Mouse (Mus musculus) Patski (cell line): ENCODE results near the gene Rnase2b. TPM values are rescaled to one million over a fixed set of nuclear protein-coding genes. Genes with fewer than 3 reads are reported as not detected.
"Not testable (repeated sequence)": the region's sequence is repeated elsewhere in the genome, so short reads cannot be mapped to it uniquely, and the experiment has no call there.

ENCODE experiments used
- ATAC-seq: fragments of 100-300 bp; one replicate; pipeline ENCODE4 v1.8.0; 2021
- CTCF ChIA-PET: fragments of 350-600 bp; sonication (Branson Sonifier 250); formaldehyde crosslinking; loops from one replicate; lab custom pipeline; 2022; ENCODE audit warnings: inconsistent platforms; lab: Charles Lee
- POLR2A ChIA-PET: fragments of 350-600 bp; sonication (Branson Sonifier 250); formaldehyde crosslinking; loops from one replicate; lab custom pipeline; 2022; ENCODE audit warnings: antibody characterized with exemption, inconsistent platforms; lab: Charles Lee
- DNase-seq: peaks from one replicate; pipeline ENCODE4 v3.0.0-alpha.2; 2011; ENCODE audit warnings: low read depth, low spot score
- H3K27me3 ChIP-seq: fragments of 371-371 bp; one replicate; pipeline ENCODE4 v1.5.1; 2021
- CTCF ChIP-seq: fragments of 100-300 bp; IDR thresholded peaks from one replicate; pipeline ENCODE4 v1.5.1; 2021
- in situ Hi-C: fragments of 300-500 bp; cut with MboI; formaldehyde crosslinking; loops from 3 replicates; pipeline ENCODE4 v1.11.1; 2018; ENCODE audit warnings: low pct_unique_long_range_greater_than_20kb, mixed read lengths
- polyA plus RNA-seq: library from polyadenylated mRNA; unstranded; gene quantifications from one replicate; pipeline ENCODE4 v1.2.3, GENCODE M21; 2021

The Rnase2b gene
- polyA plus RNA-seq, 1 experiment from 2014 or later = not detected

DNA sequence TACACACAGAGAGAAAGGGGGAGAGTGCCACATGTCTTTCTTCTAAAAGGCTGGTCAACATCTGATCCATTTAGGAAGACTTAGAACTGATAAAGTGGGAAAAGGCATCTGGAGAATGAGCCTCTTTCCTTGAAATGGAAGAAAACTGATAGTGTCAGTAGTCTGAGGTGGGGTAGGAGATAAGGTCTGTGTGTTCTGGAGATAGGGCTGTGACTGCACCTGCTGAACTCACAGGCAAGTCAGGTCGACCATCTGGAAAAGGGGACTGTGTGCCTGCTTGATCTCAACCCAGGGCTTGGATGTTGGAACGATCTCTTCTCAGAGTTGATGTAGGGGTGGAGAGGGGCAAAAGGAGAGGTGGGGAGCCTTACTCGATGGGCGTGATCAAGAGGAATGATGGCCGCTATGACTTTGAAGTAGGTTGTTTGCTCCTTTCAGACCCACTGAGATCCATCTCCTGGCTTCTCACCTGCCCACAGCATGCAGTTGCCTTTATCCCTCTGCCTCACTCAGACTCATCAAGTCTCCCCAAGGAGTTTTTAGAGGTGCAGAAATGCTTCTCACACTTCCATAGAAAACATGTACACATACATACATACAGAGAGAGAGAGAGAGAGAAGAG is 9.7 kb upstream of the Rnase2b start:
- no peak for ATAC-seq
- in situ Hi-C loops = no loop called here
- POLR2A ChIA-PET = no interaction called here

DNA sequence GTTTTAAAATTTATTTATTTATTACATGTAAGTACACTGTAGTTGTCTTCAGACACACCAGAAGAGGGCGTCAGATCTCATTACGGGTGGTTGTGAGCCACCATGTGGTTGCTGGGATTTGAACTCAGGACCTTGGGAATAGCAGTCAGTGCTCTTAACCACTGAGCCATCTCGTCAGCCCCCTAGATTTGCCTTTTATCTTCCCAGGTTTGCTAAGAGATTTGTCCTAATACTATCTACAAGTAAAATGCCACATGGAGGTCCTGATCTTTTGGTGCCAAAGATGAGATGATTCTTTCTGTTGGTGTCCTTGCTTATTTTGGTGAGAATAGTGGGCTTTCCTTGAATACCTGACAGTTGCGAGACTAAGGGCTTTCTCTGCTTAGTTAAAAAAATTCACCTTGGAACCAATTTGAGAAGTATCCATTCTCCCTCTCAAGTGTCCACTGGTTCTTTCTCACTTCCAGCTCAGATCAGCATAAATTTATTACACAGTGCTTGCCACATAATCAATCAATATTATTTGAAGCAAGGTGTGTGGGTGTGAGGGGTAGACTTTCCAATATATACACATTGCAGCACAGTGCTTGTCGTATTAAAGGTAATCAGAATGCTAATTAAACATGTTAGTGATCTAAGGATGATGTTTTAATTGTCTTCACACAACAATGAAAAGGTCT is 5.9 kb upstream of the Rnase2b start:
- H3K27me3 ChIP-seq = peaks cover 4% of the 10 kb centered on the region
- in situ Hi-C loops = no loop called here
- no peak for TF ChIP-seq CTCF
- ChIA-PET CTCF (no interaction called here), POLR2A (no interaction called here)
- DNase-seq = no peak
- ATAC-seq = no peak

More for the DNA sequence above, 9.7 kb upstream of the Rnase2b start:
- no peak for TF ChIP-seq CTCF
- no peak for DNase-seq
- H3K27me3 ChIP-seq = peaks cover 4% of the 10 kb centered on the region
- CTCF ChIA-PET = no interaction called here

DNA sequence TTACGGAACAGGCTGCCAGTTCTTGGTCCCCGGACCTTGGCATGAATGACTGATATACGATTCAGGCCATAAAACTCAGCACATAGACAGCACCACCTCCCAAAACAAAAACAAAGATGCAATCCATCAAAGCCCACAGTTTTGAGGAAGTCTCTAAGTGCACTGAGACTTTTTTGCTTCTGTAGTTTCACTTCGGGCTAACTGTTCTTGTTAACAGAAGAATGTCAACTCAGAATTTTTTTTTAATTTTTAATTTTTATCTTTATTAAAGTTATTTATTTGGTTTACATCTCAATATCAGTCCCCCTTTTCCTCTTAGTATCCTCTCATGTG is 5.4 kb upstream of the Rnase2b start:
- ChIA-PET CTCF (no interaction called here), POLR2A (no interaction called here)
- TF ChIP-seq CTCF = no peak
- ATAC-seq (no peak), DNase-seq (no peak)
- in situ Hi-C loops = no loop called here
- peaks cover 4% of the 10 kb centered on the region for H3K27me3 ChIP-seq

DNA sequence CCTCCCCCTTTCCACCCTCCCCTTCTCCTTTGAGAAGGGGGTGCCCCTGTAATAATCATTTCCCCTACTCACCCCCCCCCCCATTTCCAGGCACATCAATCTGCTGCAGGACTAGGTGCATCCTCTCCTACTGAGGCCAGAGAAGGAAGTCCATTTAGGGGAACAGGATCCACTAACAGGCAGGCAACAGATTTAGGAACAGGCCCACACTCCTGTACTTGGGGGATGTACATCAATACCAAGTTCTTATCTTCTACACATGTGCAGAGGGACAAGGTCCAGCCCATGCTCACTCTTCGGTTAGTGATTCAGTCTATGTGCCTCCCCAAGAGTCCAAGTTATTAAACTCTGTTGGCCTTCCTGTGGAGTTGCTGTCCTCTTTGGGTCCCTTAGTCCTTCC is 5.0 kb upstream of the Rnase2b start:
- TF ChIP-seq CTCF = no peak
- H3K27me3 ChIP-seq = peaks cover 4% of the 10 kb centered on the region
- DNase-seq = no peak
- in situ Hi-C loops = no loop called here
- ChIA-PET CTCF (no interaction called here), POLR2A (no interaction called here)
- no peak for ATAC-seq

DNA sequence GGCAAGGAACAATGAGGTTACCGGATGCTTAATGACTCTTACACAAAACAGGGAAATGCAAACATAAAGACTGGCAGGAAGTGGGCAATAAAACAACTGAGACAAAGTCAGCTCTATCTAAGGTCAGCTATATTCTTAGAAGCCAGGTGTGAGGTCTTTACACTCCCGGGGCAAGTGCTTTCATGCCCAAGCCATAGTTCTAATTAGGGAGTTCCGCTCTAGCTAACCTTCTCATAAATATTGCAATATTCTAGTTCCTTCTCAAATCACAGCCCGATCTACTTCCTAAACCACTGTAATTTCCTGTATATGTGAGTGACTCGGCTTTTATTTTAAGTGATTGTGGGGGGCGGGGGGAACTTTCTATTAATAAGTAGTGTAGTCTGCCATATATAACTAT is 1.3 kb downstream of the Rnase2b start:
- CTCF ChIA-PET, DNase-seq, ATAC-seq, in situ Hi-C loops, H3K27me3 ChIP-seq, POLR2A ChIA-PET: not testable (repeated sequence)

DNA sequence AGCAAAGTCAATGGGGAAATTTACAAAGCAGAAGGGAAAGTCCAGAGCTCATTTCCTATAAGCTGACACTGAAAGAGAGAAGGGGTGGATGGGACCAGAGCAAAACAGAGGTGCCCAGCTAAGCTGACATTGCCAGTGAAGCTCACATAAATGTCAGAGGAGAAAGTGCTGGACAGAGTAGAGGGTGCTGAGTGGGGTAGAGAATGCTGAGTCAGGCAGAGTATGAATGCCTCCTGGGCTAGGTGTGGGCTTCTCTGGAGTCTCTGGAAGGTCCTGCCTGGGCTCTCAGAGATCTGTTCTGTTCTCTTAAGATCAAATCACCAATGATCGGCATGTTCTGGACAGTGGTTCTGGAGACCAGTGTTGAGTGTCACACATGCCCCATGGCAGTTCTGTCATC is 3.4 kb downstream of the Rnase2b start:
- POLR2A ChIA-PET = no interaction called here
- TF ChIP-seq CTCF = no peak
- in situ Hi-C loops = no loop called here
- CTCF ChIA-PET = no interaction called here
- no peak for DNase-seq
- ATAC-seq = no peak
- peaks cover 4% of the 10 kb centered on the region for H3K27me3 ChIP-seq

DNA sequence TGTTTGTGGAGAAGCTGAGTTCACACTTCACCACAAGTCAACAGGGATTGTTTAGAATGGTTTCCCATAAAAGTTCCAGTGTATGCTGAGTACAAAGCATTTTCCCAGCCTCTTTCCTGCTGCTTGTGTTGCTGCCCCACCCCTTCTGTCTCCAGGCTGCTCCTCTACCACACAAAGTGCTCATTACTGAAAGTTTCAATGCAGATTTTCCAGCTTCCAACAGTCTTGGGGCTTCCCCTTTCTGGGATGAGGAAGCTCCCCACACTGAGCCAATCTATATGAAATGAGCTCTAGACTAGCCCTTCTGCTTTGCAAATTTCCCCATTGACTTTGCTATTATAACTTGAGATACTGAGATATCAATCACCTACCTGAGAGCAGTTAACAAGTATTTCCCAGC is 4.0 kb downstream of the Rnase2b start:
- CTCF ChIA-PET = no interaction called here
- no peak for TF ChIP-seq CTCF
- no peak for DNase-seq

DNA sequence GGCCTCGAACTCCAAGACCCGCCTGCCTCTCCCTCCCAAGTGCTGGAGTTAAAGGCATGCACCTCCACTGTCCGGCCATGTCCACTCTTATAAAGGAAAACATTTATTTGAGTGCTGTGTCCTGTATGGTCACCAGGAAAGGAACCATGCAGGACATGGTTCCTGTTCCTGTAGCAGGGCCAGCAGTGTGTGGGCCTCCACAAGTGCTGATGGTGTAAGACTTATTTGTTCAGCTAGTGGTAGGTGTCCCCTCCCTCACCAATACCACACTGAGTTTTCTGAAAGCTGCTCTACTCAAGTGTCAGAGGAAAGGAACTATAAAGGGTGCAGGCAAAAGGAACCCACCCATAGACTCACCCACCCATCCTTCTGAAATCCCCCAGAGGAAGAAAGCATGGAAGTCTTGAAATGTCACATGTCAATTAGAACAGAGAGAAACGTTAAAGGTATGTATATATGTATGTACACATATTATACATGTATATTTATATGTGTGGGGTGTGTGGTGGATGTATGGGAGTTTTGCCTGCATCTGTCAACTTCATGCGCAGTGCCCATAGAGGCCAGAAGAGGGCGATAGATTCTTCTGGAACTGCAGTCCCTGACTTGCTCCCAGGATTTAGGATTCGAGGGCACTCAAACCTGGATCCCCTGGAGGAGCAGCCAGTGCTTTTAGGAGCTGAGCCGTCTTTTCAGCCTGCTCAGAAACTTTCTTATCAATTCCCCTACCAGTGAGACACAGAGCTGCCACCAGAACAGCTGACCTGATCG is 10.2 kb downstream of the Rnase2b start:
- in situ Hi-C loops = loop anchor here (5.0 kb wide), 1 partner anchor 95 kb away; no protein-coding TSS in a partner anchor
- POLR2A ChIA-PET = not testable (repeated sequence)

More for the DNA sequence above, 4.0 kb downstream of the Rnase2b start:
- no peak for ATAC-seq
- POLR2A ChIA-PET = no interaction called here
- H3K27me3 ChIP-seq = peaks cover 4% of the 10 kb centered on the region
- in situ Hi-C loops = no loop called here

DNA sequence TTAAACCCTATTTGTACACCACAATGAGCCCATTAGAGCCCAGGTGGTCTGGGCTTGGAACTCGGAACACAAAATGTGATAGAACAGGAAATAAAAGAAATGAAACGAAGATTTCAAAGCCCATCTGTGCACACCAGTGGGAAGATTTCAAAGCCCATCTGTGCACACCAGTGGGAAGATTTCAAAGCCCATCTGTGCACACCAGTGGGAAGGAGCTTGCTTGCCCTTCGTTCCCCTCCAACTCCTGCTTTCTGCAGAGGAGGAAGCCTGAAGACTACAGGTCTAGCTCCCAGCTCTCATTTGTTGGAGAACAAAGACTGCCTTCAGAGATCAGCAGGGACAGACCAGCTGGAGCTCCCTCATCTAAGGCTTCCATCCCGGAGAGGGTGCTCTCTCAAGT is 10.9 kb downstream of the Rnase2b start:
- in situ Hi-C loops = loop anchor here (5.0 kb wide), 1 partner anchor 94 kb away; no protein-coding TSS in a partner anchor
- CTCF ChIA-PET, DNase-seq, H3K27me3 ChIP-seq, POLR2A ChIA-PET, ATAC-seq: not testable (repeated sequence)

More for the DNA sequence above, 10.2 kb downstream of the Rnase2b start:
- CTCF ChIA-PET, ATAC-seq, H3K27me3 ChIP-seq, DNase-seq: not testable (repeated sequence)

DNA sequence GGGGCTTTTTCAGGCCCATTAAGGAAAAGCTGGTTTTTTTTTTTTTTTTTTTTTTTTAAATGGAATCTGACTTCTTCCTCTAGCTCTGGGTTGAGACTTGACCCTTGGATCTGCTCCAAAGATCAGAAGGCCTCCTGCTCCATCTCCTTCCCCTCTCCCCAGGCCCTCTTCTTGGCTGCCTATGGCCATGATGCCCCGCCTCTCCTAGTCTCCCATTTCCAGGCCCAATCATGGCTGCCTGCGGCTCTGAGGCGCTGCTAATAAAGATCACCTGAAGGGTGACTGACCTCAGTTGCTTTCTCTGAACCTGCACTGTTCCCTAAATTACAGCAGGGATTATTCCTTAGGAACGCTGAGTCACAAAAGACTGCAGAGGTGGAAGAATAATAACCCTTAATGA is 11.8 kb downstream of the Rnase2b start:
- POLR2A ChIA-PET = no interaction called here
- H3K27me3 ChIP-seq = peaks cover 4% of the 10 kb centered on the region
- TF ChIP-seq CTCF = no peak
- ATAC-seq = no peak
- no peak for DNase-seq
- in situ Hi-C loops = loop anchor here (5.0 kb wide), 1 partner anchor 93 kb away; no protein-coding TSS in a partner anchor
- CTCF ChIA-PET = interaction anchor here (0.7 kb wide), 1 partner anchor 67 kb away, joined by 4 read pairs; no protein-coding TSS in a partner anchor

DNA sequence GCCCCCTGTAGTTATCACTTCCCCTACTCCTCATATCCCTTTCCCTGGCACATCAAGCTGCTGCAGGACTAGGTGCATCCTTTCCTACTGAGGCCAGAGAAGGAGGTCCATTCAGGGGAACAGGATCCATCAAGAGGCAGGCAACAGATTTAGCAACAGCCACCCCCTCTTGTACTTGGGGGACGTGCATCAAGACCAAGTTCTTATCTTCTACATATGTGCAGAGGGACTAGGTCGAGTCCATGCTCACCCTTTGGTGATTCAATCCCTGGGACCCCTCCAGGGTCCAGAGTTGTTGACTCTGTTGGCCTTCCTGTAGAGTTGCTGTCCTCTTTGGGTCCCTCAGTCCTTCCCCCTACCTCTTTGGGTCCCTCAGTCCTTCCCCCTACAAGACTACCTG is 19.0 kb downstream of the Rnase2b start:
- ATAC-seq, CTCF ChIA-PET, in situ Hi-C loops, DNase-seq, POLR2A ChIA-PET, H3K27me3 ChIP-seq: not testable (repeated sequence)
